Mouse (Mus musculus) liver, embryonic 14 days (tissue): ENCODE results near the gene Lrrc61. TPM values are rescaled to one million over a fixed set of nuclear protein-coding genes. Genes with fewer than 3 reads are reported as not detected.

Source experiments
- polyA plus RNA-seq: library from polyadenylated mRNA; depleted of rRNA; stranded (reverse); fragments of >200 nt; gene quantifications from 2 replicates; pipeline ENCODE4 v1.2.3, GENCODE M21; 2012; rRNA removed

Gene Lrrc61
- 2.5 and 2.8 TPM in 2 replicates for polyA plus RNA-seq

DNA sequence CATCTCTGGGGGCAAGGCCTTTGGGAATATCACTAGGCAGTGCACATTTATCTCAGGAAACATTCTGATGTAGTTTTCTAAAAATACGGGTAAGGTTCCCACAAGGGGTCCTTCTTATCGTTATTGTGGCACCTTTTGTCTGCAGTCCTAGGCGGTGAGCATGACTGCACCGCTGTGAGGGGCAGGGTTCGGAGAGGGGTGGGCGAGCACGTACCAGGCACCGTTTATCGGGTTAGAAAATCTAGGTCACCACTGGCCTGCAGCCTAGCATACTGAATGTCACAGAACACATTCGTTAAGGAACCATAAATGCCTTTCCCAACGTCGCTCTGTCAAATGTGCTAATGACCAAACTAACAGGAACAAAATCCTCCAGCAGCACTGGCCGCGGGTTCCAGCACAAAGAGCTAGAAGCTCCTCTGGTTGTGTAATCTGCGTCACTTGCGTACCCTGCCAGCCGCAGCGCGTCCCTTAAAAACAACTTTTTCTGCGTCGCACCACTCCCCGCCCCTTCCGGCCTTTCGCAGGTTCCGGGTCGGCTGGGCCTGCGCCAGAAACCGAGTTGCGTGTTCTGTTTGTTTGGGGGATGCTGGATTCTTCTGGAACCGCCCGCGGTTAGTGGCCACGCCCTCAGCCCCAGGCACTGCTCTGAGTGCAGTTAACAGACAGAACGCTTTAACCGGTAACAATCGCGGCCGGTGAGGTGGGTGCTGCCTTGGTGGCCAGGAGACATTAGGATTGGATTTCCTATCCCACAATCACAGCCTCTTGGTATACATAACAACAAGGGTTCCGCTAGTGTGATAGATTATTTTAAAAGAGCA, at the start of gene Lrrc61:
Lrrc61 (plus strand) TSS at position 517 of the 824 bp plus-strand sequence.

DNA sequence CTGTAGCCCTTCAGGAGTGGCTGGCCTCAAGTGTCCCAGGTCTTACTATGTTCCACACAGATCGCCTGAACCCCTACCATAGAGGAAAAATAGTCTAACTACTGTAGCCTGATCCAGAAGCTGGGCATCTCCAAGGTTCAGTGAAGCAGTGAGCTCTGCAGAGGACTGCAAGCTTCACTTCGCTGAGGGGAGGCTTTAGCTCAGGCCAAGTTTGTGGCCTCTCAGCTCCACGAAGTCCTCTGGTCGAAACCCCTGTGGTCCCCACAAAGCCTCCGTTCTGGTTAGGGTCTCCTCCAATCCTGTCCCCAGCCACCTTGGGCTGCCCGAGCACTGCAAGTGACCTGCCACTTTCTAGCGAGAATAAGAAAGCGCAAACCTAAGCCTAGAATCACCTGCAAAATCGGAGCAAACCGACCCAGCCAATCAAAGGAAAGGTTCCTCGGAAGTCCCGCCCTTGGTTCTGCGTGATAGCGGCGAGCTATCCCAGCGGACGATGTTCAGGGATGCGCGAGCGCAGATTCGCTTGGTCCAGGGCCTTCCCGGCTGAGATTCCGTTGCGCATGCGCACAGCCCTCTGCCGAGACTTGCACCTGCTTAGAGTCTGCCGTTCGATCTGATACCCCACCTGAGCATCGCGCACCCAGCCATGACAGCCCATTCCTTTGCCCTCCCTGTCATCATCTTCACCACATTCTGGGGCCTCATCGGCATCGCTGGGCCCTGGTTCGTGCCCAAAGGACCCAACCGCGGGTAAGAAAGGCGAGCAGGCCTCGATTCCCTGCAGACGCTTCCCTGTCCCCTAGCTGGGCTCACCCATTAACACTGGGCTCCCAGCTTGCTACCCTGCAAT, 17.3 kb upstream of the Lrrc61 start, which contains the start of gene Atp6v0e2:
Atp6v0e2 (plus strand) TSS at position 511 of the 850 bp plus-strand sequence.

DNA sequence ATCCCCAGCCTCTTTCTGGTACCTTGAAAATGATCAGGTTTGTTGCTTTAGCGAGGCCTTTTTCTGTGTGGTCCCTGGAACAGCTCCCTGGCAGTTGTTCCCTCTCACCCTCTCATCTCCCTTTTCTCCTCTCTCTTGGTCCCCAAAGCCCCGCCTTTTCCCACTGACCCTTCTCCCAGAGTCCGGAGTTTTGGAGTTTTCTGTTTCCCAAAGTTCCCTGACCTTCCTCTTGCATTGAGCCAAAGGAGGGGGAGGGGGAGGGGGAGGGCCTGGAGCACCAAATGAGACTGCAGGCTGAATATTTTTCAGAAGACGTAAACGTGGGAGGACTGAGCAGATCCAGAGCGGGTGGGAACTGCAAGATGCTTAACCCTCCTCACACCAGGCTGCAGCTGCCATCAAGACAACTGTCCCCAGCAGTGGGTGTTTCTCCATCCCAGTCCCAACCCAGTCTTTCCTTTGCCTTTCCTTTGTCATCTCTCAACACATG, 18.0 kb downstream of the Lrrc61 start, which contains the start of gene Rarres2:
Rarres2 (minus strand) TSS at position 218 of the 490 bp plus-strand sequence.

DNA sequence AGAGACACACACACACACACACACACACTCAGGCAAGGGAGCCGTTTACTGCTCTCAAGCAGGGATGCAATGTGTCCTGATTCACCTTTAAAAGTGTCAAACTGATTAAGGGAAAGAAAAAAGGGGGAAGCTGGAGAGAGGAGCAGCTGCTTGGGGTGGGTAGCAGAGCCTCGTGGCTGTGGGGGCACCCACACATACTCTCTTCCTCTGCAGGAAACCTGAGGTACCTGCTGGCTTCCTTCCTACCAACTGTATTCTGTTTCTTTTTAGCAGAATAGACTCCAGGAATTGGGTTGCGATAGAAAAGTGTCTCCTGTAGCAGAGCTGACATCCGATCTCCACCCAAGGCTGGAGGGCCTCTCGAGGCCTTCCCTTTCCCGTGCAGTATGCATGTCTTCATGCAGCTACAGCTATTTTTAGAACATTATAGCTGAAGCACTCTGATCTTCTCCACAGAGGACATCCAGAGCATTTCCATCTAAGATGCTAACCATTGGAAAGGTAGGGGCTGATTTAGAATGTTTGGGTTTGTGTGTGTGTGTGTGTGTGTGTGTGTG, 34.7 kb downstream of the Lrrc61 start, which contains the start of gene Gm45021:
Gm45021 (plus strand) TSS at position 417 of the 557 bp plus-strand sequence.

DNA sequence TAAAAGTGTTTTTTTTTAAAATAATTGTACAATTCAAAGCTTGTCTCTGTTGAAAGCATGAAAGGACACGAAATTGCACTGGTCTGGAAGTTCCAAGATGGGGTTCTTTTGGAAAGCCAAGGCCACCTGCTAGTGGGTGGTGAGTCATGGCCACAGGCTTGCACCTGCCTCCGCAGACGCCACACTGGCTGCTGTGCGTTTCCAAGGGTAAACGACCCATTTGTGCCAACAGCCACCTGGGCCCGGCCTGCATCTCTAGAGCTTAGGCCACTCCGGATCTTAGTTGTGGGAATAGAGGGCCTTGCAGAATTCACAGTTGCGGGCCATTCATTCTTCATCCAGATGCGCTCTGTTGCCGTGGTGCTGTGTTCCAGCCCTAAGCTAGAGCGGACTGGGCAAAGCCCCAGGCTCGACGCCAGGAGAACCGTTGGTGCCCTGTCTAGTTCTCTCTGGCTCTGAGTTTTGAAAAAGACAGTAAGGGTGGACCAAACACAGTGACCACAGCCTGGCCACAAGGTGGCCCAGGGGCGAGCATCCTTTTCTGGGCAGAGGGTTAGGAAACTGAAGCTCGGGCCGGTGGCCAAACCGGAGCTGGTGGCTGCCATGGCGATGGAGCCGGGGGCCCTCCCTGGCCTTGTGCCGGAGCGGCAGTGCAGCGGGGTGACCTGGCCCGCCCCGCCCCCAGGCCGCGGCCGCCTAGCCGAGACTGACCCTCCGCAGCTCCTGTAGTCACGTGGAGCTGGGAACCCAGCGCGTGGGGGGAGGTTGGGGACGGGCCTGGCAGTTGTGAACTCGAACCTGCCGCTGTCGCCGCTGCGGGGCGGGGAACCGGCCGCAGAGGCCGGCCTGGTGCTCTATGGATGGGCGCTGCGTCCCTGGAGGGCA, 38.8 kb downstream of the Lrrc61 start, which contains the start of the genes Repin1 and Gm44965:
Repin1 (plus strand) TSS at position 726 of the 885 bp plus-strand sequence.
Gm44965 (plus strand) TSS at position 784 of the 885 bp plus-strand sequence.

DNA sequence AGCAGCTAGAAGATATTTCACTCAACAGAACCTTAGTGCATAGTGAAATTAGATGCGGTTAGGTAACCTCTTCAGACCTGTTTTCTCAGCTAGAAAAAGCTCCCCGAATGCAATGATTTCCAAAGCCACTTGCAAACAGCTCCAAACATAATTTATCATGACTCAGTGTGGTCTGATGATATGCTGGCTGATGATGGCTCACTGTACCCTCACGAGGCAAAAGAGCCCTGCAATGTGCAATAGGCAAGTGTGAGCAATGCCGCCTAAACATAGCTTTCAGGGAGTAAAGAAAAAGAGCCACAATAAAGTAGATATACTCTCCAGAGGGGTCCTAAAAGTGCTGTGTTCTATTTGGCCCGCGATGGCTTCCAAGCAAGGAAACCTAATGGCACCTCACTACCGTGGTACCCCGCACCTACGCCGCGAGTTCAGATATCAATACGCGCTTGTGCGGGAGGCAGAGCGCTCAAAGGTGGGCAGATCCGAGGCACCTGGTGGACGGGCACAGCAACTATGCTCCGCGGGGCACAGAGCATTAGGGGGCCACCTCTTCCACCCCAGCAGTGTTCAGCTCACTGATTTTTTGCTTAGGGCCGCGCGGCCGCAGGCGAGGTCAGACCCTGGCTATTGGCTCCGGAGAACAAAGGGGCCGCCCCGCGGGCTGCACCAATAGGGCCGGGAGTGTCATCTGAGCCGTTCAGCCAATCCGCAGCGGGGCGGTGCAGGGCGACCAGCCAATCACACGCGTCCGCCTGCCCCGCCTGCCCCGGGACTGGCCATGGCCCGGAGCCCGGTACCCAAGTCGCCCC, 46.9 kb downstream of the Lrrc61 start, which contains the start of gene Zfp775:
Zfp775 (plus strand) TSS at position 793 of the 809 bp plus-strand sequence.

Other genes starting within 250 kb of the Lrrc61 start
- 1.8 and 1.9 TPM in 2 replicates for gene Krba1, start 159.2 kb upstream of the Lrrc61 start, polyA plus RNA-seq
- 1.9 and 2.2 TPM in 2 replicates for gene Zfp467, start 109.0 kb upstream of the Lrrc61 start, polyA plus RNA-seq
- gene Sspo, start 106.6 kb upstream of the Lrrc61 start, polyA plus RNA-seq: 0.07 TPM in 2 replicates
- 0.75 and 0.96 TPM in 2 replicates for gene Atp6v0e2, start 17.2 kb upstream of the Lrrc61 start, polyA plus RNA-seq
- gene Rarres2, start 18.0 kb downstream of the Lrrc61 start, polyA plus RNA-seq: 12.1 and 13.8 TPM in 2 replicates
- 0.41 TPM in 1 of 2 replicates, not detected in the other for gene Gm45021, start 34.8 kb downstream of the Lrrc61 start, polyA plus RNA-seq
- 5.9 and 6.6 TPM in 2 replicates for gene Repin1, start 39.1 kb downstream of the Lrrc61 start, polyA plus RNA-seq
- not detected in 2 replicates for gene Gm44965, start 39.1 kb downstream of the Lrrc61 start, polyA plus RNA-seq
- gene Zfp775, start 47.3 kb downstream of the Lrrc61 start, polyA plus RNA-seq: 0.93 and 1.00 TPM in 2 replicates
- 0.24 and 0.33 TPM in 2 replicates for gene AI854703, start 72.0 kb downstream of the Lrrc61 start, polyA plus RNA-seq
- 1.4 and 1.7 TPM in 2 replicates for gene Gimap8, start 92.4 kb downstream of the Lrrc61 start, polyA plus RNA-seq
- gene Gimap9, start 121.3 kb downstream of the Lrrc61 start, polyA plus RNA-seq: 8.1 and 8.4 TPM in 2 replicates
- gene Gimap4, start 129.8 kb downstream of the Lrrc61 start, polyA plus RNA-seq: 5.8 and 6.2 TPM in 2 replicates
- 4.6 and 5.2 TPM in 2 replicates for gene Gimap6, start 153.4 kb downstream of the Lrrc61 start, polyA plus RNA-seq
- 0.37 and 1.2 TPM in 2 replicates for gene Gm28053, start 163.8 kb downstream of the Lrrc61 start, polyA plus RNA-seq
- 0.06 TPM in 1 of 2 replicates, not detected in the other for gene Gimap7, start 163.8 kb downstream of the Lrrc61 start, polyA plus RNA-seq
- 1.4 and 1.7 TPM in 2 replicates for gene Gimap1, start 184.3 kb downstream of the Lrrc61 start, polyA plus RNA-seq
- 1.7 TPM in 2 replicates for gene Gimap5, start 191.4 kb downstream of the Lrrc61 start, polyA plus RNA-seq
- gene Gimap3, start 216.1 kb downstream of the Lrrc61 start, polyA plus RNA-seq: 0.05 TPM in 2 replicates